ENCODE assay signal across 10 mouse cellular contexts in genomic region chr5:128552136-128552890, GRCm38 (mm10). TPM values are rescaled to one million over a fixed set of nuclear protein-coding genes. Genes with fewer than 3 reads are reported as not detected.
A peak's percentile ranks its signal among the peaks of the same experiment; 100 is the strongest.
DNase-seq lines count a peak whose midpoint lies in the region; ATAC-seq lines count a peak whose summit lies in the region.
"Had no signal": no experiment of that assay in that cellular context is flagged by ENCODE, and none has a peak within 500 bp of the region (broad histone marks: within the 10 kb centered on the region; RNA-seq: fewer than 3 reads in every experiment).

No protein-coding gene starts in this region.

- peaks cover 30% of the 10 kb centered on the region for H3K27me3 ChIP-seq in heart, embryonic 10.5 days (ENCODE audit: insufficient read depth, poor library complexity, severe bottlenecking)
- peaks cover 12% of the 10 kb centered on the region for H3K27me3 ChIP-seq in limb, embryonic 13.5 days

- H3K4me1 ChIP-seq in heart, embryonic 10.5 days: peaks cover 8% of the 10 kb centered on the region; the same call in 1 of the 2 replicates
- H3K4me1 ChIP-seq in limb, embryonic 13.5 days: peaks cover 26% of the 10 kb centered on the region
- H3K4me1 ChIP-seq: liver, embryonic 15.5 days had no signal

- no peak for DNase-seq in heart, embryonic 10.5 days (ENCODE audit: low spot score)
- DNase-seq in heart, postnatal 4 days: no peak
- DNase-seq in right cerebral cortex, adult 18-20 months: peak; percentile 39
- no peak for DNase-seq in right cerebral cortex, postnatal 4 days
- peak; percentile 22 for DNase-seq in telencephalon, adult 2 months (ENCODE audit: low read depth, low spot score)
- no peak for DNase-seq in adrenal gland, postnatal 25 days
- DNase-seq in cerebellum, postnatal 4 days (ENCODE audit: low spot score in 2 of 2): no peak

- ATAC-seq in limb, embryonic 13.5 days (ENCODE audit: low FRiP score, low read depth): peak; percentile 44; the same call in 1 of the 2 replicates

- no peaks in the 10 kb centered on the region for H3K9me3 ChIP-seq in heart, embryonic 10.5 days
- H3K9me3 ChIP-seq in limb, embryonic 13.5 days: peaks cover 6% of the 10 kb centered on the region; the same call in 1 of the 2 replicates
- H3K9me3 ChIP-seq: liver, embryonic 15.5 days had no signal

- peak overlapping the region; percentile 60 for H3K4me2 ChIP-seq in limb, embryonic 13.5 days (replicated peaks)
- H3K4me2 ChIP-seq: liver, embryonic 15.5 days had no signal

- no peak overlapping the region for H3K9ac ChIP-seq in limb, embryonic 13.5 days
- H3K9ac ChIP-seq: liver, embryonic 15.5 days had no signal

- no peak overlapping the region for H3K27ac ChIP-seq in heart, embryonic 10.5 days
- H3K27ac ChIP-seq in limb, embryonic 13.5 days: no peak overlapping the region; the same call in 1 of the 2 replicates
- H3K27ac ChIP-seq: liver, embryonic 15.5 days had no signal

- H3K4me3 ChIP-seq in heart, embryonic 10.5 days: peak overlapping the region; percentile 44
- H3K4me3 ChIP-seq in limb, embryonic 13.5 days: peak overlapping the region; percentile 30
- H3K4me3 ChIP-seq: erythroblast, embryonic 14.5 days; liver, embryonic 15.5 days had no signal

- 10% methylated on average over 28 of the region's 28 CpGs for WGBS in heart, embryonic 10.5 days
- 7% methylated on average over 28 of the region's 28 CpGs for WGBS in limb, embryonic 13.5 days

- H3K36me3 ChIP-seq in heart, embryonic 10.5 days: no peaks in the 10 kb centered on the region
- no peaks in the 10 kb centered on the region for H3K36me3 ChIP-seq in limb, embryonic 13.5 days
- H3K36me3 ChIP-seq: liver, embryonic 15.5 days had no signal

RNA-seq across cellular contexts. Expression of gene Fzd10, which starts 48.3 kb away (rescaled TPM):
- 0.58 and 1.0 TPM in 2 replicates for polyA plus RNA-seq in heart, embryonic 10.5 days (2016; fragmentation: Nextera tagmentation; extraction: Ambion mirVana)
- under 1 TPM; 0.43 to 0.81 TPM for total RNA-seq in heart, postnatal 4 days (2021)
- polyA plus RNA-seq in limb, embryonic 13.5 days (2015; fragmentation: Nextera tagmentation; extraction: Ambion mirVana): 5.6 and 7.1 TPM in 2 replicates
- total RNA-seq in adrenal gland, postnatal 25 days (2021): 0.76 TPM in 2 replicates
- polyA plus RNA-seq: erythroblast, embryonic 14.5 days; liver, embryonic 15.5 days had no signal

Comparison
In these comparisons a context has a peak if more than half of its experiments do, and no peak if none do; other contexts are left out.
1. DNase-seq: peak in right cerebral cortex, adult 18-20 months (single experiment) and telencephalon, adult 2 months (single experiment); none in heart, embryonic 10.5 days (single experiment), heart, postnatal 4 days (single experiment), right cerebral cortex, postnatal 4 days (single experiment), adrenal gland, postnatal 25 days (single experiment) and cerebellum, postnatal 4 days (0 of 2).